Mouse (Mus musculus): ENCODE results near the gene Ly6g6e. TPM values are rescaled to one million over a fixed set of nuclear protein-coding genes. Genes with fewer than 3 reads are reported as not detected.

The Ly6g6e gene
- polyA plus RNA-seq, 1 experiment from 2014 or later = 3.8 TPM

- Histone ChIP-seq H3K9me3 (ENCODE audit: control insufficient read depth, low read length) (no peaks in the 10 kb centered on the region), H3K27ac (ENCODE audit: low read length) (no peak overlapping the region; the same call in 1 of the 2 replicates), H3K4me2 (ENCODE audit: low read depth, low read length) (no peak overlapping the region), H3K36me3 (ENCODE audit: control insufficient read depth, insufficient read depth, low read length) (peaks cover 20% of the 10 kb centered on the region), H3K9ac (ENCODE audit: low read depth, low read length) (0 out of 2 replicates have a peak overlapping the region, but pooled peaks have one; percentile 24), H3K4me1 (ENCODE audit: control insufficient read depth, insufficient read depth, low read length) (peaks cover 11% of the 10 kb centered on the region; the same call in 1 of the 2 replicates), H3K4me3 (ENCODE audit: low read length) (no peak overlapping the region), H3K27me3 (replicated peaks; ENCODE audit: control insufficient read depth, insufficient read depth, low read length) (no peaks in the 10 kb centered on the region)
- ATAC-seq = no peak
- WGBS = 78% methylated on average over 15 of the region's 15 CpGs
Measured at GRCm38 (mm10) chr17:35094475-35095365, 18.0 kb downstream of the Ly6g6e start.

- 87% methylated on average over 12 of the region's 12 CpGs for WGBS
- Histone ChIP-seq H3K9me3 (ENCODE audit: control insufficient read depth, low read length) (no peaks in the 10 kb centered on the region), H3K27me3 (replicated peaks; ENCODE audit: control insufficient read depth, insufficient read depth, low read length) (no peaks in the 10 kb centered on the region), H3K9ac (ENCODE audit: low read depth, low read length) (no peak overlapping the region), H3K4me3 (ENCODE audit: low read length) (no peak overlapping the region), H3K36me3 (ENCODE audit: control insufficient read depth, insufficient read depth, low read length) (peaks cover 30% of the 10 kb centered on the region), H3K4me1 (ENCODE audit: control insufficient read depth, insufficient read depth, low read length) (peaks cover 10% of the 10 kb centered on the region; the same call in 1 of the 2 replicates), H3K4me2 (ENCODE audit: low read depth, low read length) (no peak overlapping the region), H3K27ac (ENCODE audit: low read length) (no peak overlapping the region)
- ATAC-seq = no peak
Measured at GRCm38 (mm10) chr17:35096597-35096996, 19.9 kb downstream of the Ly6g6e start.

- Histone ChIP-seq H3K36me3 (ENCODE audit: control insufficient read depth, insufficient read depth, low read length) (peaks cover 34% of the 10 kb centered on the region), H3K27ac (ENCODE audit: low read length) (no peak overlapping the region), H3K4me3 (ENCODE audit: low read length) (no peak overlapping the region), H3K9me3 (ENCODE audit: control insufficient read depth, low read length) (no peaks in the 10 kb centered on the region), H3K27me3 (replicated peaks; ENCODE audit: control insufficient read depth, insufficient read depth, low read length) (no peaks in the 10 kb centered on the region), H3K9ac (ENCODE audit: low read depth, low read length) (no peak overlapping the region), H3K4me1 (ENCODE audit: control insufficient read depth, insufficient read depth, low read length) (peaks cover 16% of the 10 kb centered on the region; the same call in 1 of the 2 replicates), H3K4me2 (ENCODE audit: low read depth, low read length) (no peak overlapping the region)
- ATAC-seq = no peak
- 89% methylated on average over 12 of the region's 12 CpGs for WGBS
Measured at GRCm38 (mm10) chr17:35097164-35097655, 20.5 kb downstream of the Ly6g6e start.

DNA sequence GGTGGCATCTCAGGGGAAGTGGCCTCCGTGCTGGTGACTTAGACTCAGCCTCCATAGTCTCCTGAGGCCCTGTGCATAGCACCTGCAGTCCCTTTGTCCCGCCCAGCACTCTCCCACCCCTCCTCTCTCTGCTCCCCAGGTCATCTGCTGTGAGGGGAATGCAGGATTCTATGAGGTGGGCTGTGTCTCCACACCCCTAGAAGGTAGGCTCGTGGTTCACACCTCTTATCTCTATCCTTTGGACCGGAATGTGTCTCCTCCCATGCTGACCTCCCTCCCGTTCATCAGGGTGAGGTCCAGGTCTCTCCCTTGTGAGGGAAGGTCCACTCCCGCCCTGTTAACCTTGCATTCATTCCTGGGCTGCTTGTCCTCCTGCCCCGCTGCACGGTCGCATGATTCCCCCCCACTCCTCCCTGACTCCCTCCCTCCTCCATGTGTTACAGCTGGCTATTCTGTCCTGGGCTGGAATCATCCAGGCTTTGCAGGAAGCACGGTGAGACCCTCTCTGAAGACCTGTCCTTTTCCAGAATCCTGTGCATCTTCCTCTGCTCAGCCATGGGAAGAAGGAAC, 23.6 kb downstream of the Ly6g6e start:
- Histone ChIP-seq H3K27ac (ENCODE audit: low read length) (peak overlapping the region; percentile 43; the same call in 1 of the 2 replicates), H3K4me1 (ENCODE audit: control insufficient read depth, insufficient read depth, low read length) (peaks cover 26% of the 10 kb centered on the region), H3K4me2 (ENCODE audit: low read depth, low read length) (no peak overlapping the region), H3K9ac (ENCODE audit: low read depth, low read length) (no peak overlapping the region; the same call in 1 of the 2 replicates), H3K9me3 (ENCODE audit: control insufficient read depth, low read length) (no peaks in the 10 kb centered on the region), H3K27me3 (replicated peaks; ENCODE audit: control insufficient read depth, insufficient read depth, low read length) (no peaks in the 10 kb centered on the region), H3K4me3 (ENCODE audit: low read length) (no peak overlapping the region), H3K36me3 (ENCODE audit: control insufficient read depth, insufficient read depth, low read length) (peaks cover 29% of the 10 kb centered on the region)
- peak; percentile 67 for ATAC-seq
- WGBS = 51% methylated on average over 10 of the region's 10 CpGs

- no peak for ATAC-seq
- H3K9me3 ChIP-seq (ENCODE audit: control insufficient read depth, low read length) = no peaks in the 10 kb centered on the region
- H3K27ac ChIP-seq (ENCODE audit: low read length) = no peak overlapping the region
- no peak overlapping the region for H3K4me2 ChIP-seq (ENCODE audit: low read depth, low read length)
- WGBS = 89% methylated on average over 11 of the region's 11 CpGs
- peaks cover 28% of the 10 kb centered on the region for H3K4me1 ChIP-seq (ENCODE audit: control insufficient read depth, insufficient read depth, low read length)
- H3K27me3 ChIP-seq (replicated peaks; ENCODE audit: control insufficient read depth, insufficient read depth, low read length) = no peaks in the 10 kb centered on the region
- no peak overlapping the region for H3K4me3 ChIP-seq (ENCODE audit: low read length)
- peaks cover 29% of the 10 kb centered on the region for H3K36me3 ChIP-seq (ENCODE audit: control insufficient read depth, insufficient read depth, low read length)
- no peak overlapping the region for H3K9ac ChIP-seq (ENCODE audit: low read depth, low read length)
Measured at GRCm38 (mm10) chr17:35101161-35101560, 24.5 kb downstream of the Ly6g6e start.

DNA sequence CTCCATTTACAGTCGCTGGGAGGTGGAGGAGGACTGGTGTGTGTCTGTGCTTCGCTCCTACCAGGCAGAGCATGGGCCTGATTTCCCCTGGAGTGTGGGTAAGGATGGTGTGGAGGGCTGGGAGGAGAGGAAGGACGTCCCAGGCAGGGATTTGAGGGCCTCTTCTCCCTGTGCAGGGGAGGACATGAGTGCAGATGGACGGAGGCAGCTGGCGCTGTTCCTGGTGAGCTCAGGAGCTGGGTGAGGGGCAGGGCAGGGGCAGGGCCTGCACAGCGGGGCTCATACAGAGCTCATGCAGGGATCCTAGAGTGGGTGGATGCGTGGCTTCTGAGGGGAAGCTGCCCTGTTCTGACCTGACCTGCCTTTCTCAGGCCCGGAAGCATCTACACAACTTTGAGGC, 25.6 kb downstream of the Ly6g6e start:
- Histone ChIP-seq H3K9me3 (ENCODE audit: control insufficient read depth, low read length) (no peaks in the 10 kb centered on the region), H3K4me2 (ENCODE audit: low read depth, low read length) (no peak overlapping the region), H3K4me1 (ENCODE audit: control insufficient read depth, insufficient read depth, low read length) (peaks cover 28% of the 10 kb centered on the region), H3K27ac (ENCODE audit: low read length) (peak overlapping the region; percentile 38; the same call in 1 of the 2 replicates), H3K36me3 (ENCODE audit: control insufficient read depth, insufficient read depth, low read length) (peaks cover 18% of the 10 kb centered on the region), H3K4me3 (ENCODE audit: low read length) (no peak overlapping the region), H3K9ac (ENCODE audit: low read depth, low read length) (no peak overlapping the region; the same call in 1 of the 2 replicates), H3K27me3 (replicated peaks; ENCODE audit: control insufficient read depth, insufficient read depth, low read length) (no peaks in the 10 kb centered on the region)
- WGBS = 66% methylated on average over 8 of the region's 8 CpGs
- ATAC-seq = no peak

- ATAC-seq = peak; percentile 77
- no peak overlapping the region for H3K4me2 ChIP-seq (ENCODE audit: low read depth, low read length)
- peaks cover 16% of the 10 kb centered on the region for H3K36me3 ChIP-seq (ENCODE audit: control insufficient read depth, insufficient read depth, low read length)
Measured at GRCm38 (mm10) chr17:35103221-35103690, 26.6 kb downstream of the Ly6g6e start.

DNA sequence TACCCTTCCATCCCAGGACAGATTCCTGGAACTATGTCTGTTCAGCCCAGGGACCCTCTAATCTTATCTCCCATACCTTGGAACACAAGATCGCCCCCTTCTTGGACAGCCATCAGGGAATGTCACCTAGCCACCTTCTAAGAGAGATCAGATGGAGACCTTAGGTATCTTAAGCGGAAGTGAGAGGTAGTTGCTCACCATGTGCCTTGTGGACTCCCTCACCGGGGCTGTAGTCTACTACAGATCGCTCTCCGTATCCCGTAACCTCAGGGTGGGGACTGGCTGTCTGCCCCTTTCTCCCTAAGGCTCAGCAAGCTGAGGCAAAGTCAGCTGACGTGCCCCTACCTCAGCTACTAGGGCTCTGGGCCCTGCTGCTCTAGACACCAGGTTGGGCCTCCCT, 27.4 kb downstream of the Ly6g6e start:
- no peak for ATAC-seq
- WGBS = 83% methylated on average over 7 of the region's 7 CpGs
- H3K4me1 ChIP-seq (ENCODE audit: control insufficient read depth, insufficient read depth, low read length) = peaks cover 28% of the 10 kb centered on the region

More at GRCm38 (mm10) chr17:35103221-35103690, 26.6 kb downstream of the Ly6g6e start:
- H3K27ac ChIP-seq (ENCODE audit: low read length) = peak overlapping the region; percentile 85
- no peak overlapping the region for H3K4me3 ChIP-seq (ENCODE audit: low read length)
- H3K9ac ChIP-seq (ENCODE audit: low read depth, low read length) = peak overlapping the region; percentile 41
- 53% methylated on average over 6 of the region's 6 CpGs for WGBS
- H3K9me3 ChIP-seq (ENCODE audit: control insufficient read depth, low read length) = no peaks in the 10 kb centered on the region
- H3K27me3 ChIP-seq (replicated peaks; ENCODE audit: control insufficient read depth, insufficient read depth, low read length) = no peaks in the 10 kb centered on the region
- H3K4me1 ChIP-seq (ENCODE audit: control insufficient read depth, insufficient read depth, low read length) = peaks cover 28% of the 10 kb centered on the region

DNA sequence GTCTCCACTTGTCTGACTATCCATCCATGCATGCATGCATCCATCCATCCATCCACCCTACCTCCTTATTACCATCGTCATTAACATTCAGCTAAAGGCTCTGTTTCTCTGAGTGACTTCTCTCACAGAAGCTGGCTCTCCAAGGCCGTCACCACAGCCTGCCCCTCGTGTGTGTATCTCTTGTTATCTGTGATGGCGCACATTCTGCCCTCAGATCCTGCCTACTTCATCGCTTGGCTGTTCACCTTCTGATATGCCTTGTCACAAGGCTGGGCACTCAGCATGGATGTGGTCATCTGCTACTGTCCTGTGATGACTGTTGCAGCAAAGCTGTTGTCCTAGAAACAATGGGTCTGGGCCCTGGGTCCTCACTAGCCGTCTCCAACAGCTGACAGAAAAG, 28.1 kb downstream of the Ly6g6e start:
- Histone ChIP-seq H3K9me3 (ENCODE audit: control insufficient read depth, low read length) (no peaks in the 10 kb centered on the region), H3K36me3 (ENCODE audit: control insufficient read depth, insufficient read depth, low read length) (peaks cover 16% of the 10 kb centered on the region), H3K27ac (ENCODE audit: low read length) (no peak overlapping the region), H3K9ac (ENCODE audit: low read depth, low read length) (no peak overlapping the region), H3K4me3 (ENCODE audit: low read length) (no peak overlapping the region), H3K4me2 (ENCODE audit: low read depth, low read length) (no peak overlapping the region), H3K4me1 (ENCODE audit: control insufficient read depth, insufficient read depth, low read length) (peaks cover 25% of the 10 kb centered on the region), H3K27me3 (replicated peaks; ENCODE audit: control insufficient read depth, insufficient read depth, low read length) (no peaks in the 10 kb centered on the region)
- ATAC-seq = no peak
- 75% methylated on average over 6 of the region's 6 CpGs for WGBS

More for the DNA sequence above, 27.4 kb downstream of the Ly6g6e start:
- H3K4me3 ChIP-seq (ENCODE audit: low read length) = no peak overlapping the region
- H3K36me3 ChIP-seq (ENCODE audit: control insufficient read depth, insufficient read depth, low read length) = peaks cover 16% of the 10 kb centered on the region
- H3K9me3 ChIP-seq (ENCODE audit: control insufficient read depth, low read length) = no peaks in the 10 kb centered on the region
- 0 out of 2 replicates have a peak overlapping the region, but pooled peaks have one; percentile 30 for H3K9ac ChIP-seq (ENCODE audit: low read depth, low read length)
- no peaks in the 10 kb centered on the region for H3K27me3 ChIP-seq (replicated peaks; ENCODE audit: control insufficient read depth, insufficient read depth, low read length)
- peak overlapping the region; percentile 85 for H3K27ac ChIP-seq (ENCODE audit: low read length)
- no peak overlapping the region for H3K4me2 ChIP-seq (ENCODE audit: low read depth, low read length)

Measured in intestine, embryonic 16.5 days (tissue).